Mouse (Mus musculus) retina, postnatal 1 day (tissue): Measurements from ENCODE around the gene Ccn6.

Experiments
- DNase-seq: peaks from one replicate; pipeline ENCODE4 v3.0.0-alpha.2; 2012

Gene Ccn6

GRCm38 (mm10) chr10:39158306-39158705, 5.3 kb downstream of the Ccn6 start:
- peak; percentile 15 for DNase-seq

GRCm38 (mm10) chr10:39157321-39157720, 6.3 kb downstream of the Ccn6 start:
- no peak for DNase-seq

- no peak for DNase-seq
These were observed 6.9 kb downstream of the Ccn6 start for GRCm38 (mm10) chr10:39156719-39157118.

GRCm38 (mm10) chr10:39142216-39142615, 21.4 kb downstream of the Ccn6 start:
- no peak for DNase-seq

- DNase-seq: no peak
These were observed 22.2 kb downstream of the Ccn6 start for GRCm38 (mm10) chr10:39141401-39141800.

GRCm38 (mm10) chr10:39140843-39141242, 22.8 kb downstream of the Ccn6 start:
- DNase-seq: no peak

GRCm38 (mm10) chr10:39138761-39139160, 24.8 kb downstream of the Ccn6 start:
- DNase-seq: no peak

GRCm38 (mm10) chr10:39137766-39138165, 25.8 kb downstream of the Ccn6 start:
- DNase-seq: peak; percentile 41

GRCm38 (mm10) chr10:39133462-39134310, 29.9 kb downstream of the Ccn6 start, which contains the start of the genes Fam229b and Tube1:
TSS of gene Fam229b (minus strand) at chr10:39133914.
TSS of gene Tube1 (plus strand) at chr10:39133976.
- DNase-seq: peak; percentile 97

- peak; percentile 34 for DNase-seq
These were observed 42.2 kb downstream of the Ccn6 start for GRCm38 (mm10) chr10:39121412-39121811.

GRCm38 (mm10) chr10:39109489-39109874, 54.1 kb downstream of the Ccn6 start:
- DNase-seq: no peak

- no peak for DNase-seq
These were observed 54.6 kb downstream of the Ccn6 start for GRCm38 (mm10) chr10:39108837-39109488.

- DNase-seq: peak; percentile 7
These were observed 56.7 kb downstream of the Ccn6 start for GRCm38 (mm10) chr10:39106935-39107334.

GRCm38 (mm10) chr10:39106413-39106812, 57.2 kb downstream of the Ccn6 start:
- no peak for DNase-seq

GRCm38 (mm10) chr10:39104803-39105449, 58.7 kb downstream of the Ccn6 start:
- no peak for DNase-seq
